Mouse (Mus musculus): ENCODE results near the gene Hoxb13.

Hoxb13 gene

DNA sequence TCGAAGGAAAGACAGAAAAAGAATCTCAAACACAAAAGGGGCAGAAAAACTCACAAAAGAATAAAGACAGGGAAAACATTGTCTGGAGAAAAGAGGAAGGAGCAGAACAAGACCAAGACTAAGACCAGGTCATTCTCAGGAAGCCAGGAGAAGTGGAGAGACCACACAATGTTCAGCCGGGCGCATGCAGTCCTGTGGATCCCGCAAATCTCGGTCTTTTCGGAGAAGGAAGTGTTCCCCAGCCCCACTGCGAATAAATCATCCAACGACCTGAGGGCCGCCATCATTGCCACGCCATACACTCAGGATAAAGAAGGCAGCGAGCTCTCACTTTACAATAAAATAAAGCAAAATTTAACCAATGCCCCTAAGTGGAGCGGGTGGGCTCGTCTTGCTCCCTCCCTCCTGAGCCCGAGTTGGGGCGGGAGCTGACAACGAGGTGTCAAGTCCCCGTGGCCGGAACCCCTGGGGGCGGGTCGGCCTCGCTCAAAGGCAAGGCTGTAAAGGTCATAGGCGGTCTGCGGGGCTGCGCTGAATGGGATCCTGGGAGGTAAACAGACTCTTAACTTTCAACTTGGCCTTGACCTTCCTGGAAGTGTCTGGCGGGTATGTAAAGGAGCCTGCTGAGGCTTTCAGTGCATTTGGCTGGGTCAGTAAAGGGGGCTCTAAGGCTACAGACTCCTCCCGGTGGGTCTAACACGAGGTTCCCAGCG, 4.2 kb upstream of the Hoxb13 start:
- no peak for DNase-seq

DNA sequence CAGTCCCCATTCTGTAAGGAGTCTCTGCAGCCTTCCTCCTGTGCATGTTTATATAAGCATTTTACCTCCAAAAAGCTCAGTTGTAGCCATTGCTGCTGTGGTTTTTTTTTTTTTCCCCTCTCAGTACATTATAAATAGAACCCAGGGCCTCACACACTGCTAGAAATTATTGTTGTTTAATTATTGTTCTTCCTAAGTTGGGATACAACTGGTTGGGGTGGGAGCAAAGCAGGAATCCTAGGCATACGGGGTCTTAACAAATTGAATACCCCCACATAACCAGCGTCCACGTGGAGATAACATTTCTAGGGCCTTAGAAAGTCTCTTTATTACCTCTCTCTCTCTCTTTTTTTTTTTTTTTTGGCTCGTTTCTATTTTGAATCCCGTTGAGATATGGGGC, 3.0 kb upstream of the Hoxb13 start:
- no peak for DNase-seq

DNA sequence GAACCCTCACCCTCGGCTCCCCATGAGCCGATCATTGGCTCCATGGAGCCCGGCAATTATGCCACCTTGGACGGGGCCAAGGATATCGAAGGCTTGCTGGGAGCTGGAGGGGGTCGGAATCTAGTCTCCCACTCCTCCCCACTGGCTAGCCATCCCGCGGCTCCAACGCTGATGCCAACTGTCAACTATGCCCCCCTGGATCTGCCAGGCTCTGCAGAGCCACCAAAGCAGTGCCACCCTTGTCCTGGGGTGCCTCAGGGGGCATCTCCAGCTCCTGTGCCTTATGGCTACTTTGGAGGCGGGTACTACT, 240 bp downstream of the Hoxb13 start:
- DNase-seq, result no peak

DNA sequence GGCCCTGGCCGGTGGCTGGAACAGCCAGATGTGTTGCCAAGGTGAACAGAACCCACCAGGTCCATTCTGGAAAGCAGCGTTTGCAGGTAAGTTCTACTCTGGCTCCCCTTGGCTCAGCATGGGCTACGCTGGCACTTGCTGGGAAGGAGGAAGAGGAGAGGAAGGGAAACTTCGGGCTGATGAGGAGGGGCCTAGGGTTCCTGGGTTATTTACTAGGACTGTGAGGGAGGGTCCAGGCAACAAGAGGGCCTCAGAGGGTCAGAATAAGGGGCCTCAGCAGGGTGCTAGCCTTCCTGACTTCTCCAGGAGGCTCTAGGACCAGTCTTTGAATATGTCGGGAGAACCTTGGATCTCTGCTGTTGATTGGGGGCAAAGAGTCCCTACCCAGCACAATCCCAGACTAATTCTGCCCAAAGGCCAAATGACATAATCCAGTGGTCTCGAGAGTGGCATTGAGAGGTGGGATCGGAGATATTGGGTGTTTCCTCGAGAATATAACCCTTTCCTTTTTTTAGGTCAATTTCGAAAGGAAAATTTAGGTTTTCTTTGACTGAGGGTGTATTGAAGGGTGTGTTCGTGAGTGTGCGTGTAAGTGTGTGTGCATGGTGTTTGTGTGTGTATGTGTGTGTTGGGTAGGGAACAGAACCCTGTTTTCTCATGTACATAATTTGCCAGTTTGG, 985 bp downstream of the Hoxb13 start:
- DNase-seq, result no peak

DNA sequence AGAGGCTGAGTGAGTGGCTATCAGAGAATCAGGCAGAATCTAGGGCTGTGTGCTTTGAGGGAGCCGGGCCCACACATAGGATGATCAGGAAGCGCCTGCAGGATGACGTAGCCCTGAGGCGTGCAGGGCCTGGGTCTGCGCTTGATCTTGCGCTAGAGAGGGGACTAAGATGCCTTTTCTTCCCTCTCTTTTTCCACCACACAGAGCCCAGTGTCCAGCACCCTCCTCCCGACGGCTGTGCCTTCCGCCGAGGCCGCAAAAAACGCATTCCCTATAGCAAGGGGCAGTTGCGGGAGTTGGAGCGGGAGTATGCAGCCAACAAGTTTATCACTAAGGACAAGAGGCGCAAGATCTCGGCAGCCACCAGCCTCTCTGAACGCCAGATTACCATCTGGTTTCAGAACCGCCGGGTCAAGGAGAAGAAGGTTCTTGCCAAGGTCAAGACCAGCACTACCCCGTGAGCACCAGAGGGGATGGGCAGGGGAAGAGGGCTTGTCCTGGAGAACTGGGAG, 1.7 kb downstream of the Hoxb13 start:
- DNase-seq, result no peak

DNA sequence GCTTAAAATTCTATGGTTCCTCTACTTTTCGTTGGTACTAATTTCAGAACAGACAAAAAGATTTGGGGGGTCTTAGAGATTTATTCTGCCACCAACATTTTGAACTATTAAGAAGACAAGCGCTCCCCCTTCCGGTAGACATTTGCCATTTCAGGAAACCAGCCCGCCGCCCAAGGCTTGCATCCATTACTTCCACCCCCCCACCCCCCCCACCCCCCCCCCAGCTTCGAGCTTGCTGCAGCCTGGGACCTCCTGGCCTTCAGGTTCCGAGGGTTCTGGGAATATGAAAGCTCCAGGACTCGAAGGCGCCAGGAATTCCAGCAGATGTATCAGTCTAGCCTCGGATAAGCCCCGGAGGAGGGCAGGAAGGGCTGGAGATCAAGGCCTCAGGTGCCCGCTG, 4.5 kb downstream of the Hoxb13 start:
- DNase-seq, result peak; percentile 57

DNA sequence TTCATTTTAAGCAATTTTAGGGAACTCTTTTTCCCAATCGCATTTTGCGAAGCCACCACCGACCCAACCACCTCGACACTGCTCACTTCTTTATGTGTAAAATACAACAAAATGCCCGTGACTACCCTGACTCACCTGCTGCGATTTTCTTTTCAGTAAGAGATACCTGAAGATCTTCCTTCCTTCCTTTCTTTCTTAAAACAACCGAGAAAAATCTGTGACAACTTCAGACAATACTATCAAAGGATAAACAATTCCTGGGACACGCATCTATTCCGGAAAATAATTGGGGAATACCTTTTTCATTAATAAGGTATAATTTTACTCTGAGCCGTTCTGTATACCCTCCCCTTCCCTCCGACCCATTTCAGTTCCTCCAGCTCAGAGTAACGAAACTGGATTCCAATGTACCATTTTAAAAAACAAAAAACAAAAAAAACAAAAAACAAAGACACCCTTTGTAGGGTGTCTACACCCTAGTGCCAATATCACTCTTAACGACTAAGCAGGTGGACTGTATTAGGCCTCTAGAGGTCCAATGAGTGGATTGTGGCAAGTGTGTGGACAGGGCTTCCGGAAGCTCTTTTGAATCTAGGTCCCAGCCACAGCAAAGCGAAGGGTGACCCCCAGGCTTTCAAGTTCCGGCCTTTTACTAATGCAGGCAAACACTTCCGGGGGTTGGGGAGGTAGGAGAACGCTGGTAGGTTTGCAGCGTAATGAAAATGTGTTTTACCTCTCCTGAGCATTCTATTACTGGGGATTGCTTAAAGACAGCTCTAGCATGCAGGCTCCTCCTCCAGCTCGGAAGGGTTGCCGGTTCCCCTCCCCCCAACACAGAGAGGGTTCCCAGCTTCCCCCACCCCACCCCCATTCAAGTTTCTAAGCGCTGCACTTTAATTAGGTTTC, 5.3 kb downstream of the Hoxb13 start:
- DNase-seq, result no peak

DNA sequence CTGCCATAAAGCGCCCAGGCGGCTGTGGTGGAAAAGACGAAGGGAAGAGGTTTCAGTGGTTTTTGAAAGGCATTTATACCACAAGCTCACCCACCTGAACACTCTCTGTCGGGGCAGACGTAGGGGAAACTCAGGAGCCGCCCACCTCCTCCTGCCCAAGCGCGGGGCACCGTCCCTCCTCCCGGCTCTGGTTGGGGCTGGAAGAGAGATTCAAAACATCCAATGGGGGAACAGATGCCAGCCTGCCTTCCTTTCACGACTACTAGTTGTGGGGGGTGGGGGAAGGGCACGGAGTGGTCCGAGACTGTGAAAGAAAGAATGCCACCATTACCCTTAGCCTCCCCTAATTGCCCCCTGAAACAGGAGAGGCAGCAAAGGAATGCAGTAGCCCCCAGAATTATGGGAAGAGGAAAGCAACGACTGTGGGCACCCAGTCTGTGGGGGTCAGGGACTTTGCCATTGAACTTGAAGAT, 6.1 kb downstream of the Hoxb13 start:
- DNase-seq, result no peak

DNA sequence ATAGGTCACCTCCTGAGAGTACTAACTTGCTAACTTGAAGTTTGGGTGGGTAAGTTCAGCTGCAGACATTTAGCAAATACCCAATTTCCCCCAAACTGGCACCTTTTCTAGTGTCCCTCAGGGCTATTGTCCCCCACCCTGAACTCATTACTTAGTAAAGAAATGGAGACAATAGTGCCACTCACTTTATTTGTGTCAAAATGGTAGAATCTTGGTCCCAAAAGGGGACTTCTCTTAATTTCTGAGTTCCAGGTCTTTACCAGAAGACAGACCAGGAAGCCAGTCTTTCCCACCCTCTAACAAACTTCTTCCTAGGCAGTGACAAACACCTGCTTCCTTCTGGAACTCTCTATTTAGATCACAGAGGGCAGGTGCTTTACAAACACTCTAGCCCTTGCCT, 7.6 kb downstream of the Hoxb13 start:
- no peak for DNase-seq

DNA sequence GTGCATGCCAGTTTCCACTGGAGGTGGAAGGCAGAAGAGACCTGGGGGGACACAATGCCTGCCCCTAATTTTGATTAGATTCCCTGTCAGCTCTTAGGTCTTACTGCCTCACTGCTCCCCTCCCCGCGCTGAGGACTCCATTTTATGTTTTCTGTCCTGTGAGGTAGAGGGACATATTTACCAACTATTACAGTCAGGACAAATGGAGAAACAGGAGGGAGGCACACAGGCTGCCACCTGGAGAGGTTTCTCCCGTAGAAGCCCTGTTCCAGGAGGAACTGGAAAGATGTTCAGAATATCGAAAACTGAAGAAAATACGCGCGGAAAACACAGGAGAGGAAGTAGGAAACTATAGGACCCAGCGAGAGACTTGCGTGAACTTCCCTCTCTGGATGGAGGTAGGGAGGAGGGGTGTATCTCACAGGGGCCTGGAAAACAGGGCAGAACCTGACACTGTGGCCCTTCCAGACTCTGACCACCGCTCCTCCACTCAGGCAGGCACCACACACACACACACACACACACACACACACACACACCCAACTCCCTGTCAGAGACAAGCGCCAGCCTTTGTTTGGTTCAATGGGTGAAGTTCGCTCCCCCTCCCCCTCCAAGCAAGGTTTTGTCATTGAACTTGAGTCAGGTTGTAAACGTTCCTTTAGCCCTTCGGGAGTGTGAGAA, 8.4 kb downstream of the Hoxb13 start:
- DNase-seq, result no peak

DNA sequence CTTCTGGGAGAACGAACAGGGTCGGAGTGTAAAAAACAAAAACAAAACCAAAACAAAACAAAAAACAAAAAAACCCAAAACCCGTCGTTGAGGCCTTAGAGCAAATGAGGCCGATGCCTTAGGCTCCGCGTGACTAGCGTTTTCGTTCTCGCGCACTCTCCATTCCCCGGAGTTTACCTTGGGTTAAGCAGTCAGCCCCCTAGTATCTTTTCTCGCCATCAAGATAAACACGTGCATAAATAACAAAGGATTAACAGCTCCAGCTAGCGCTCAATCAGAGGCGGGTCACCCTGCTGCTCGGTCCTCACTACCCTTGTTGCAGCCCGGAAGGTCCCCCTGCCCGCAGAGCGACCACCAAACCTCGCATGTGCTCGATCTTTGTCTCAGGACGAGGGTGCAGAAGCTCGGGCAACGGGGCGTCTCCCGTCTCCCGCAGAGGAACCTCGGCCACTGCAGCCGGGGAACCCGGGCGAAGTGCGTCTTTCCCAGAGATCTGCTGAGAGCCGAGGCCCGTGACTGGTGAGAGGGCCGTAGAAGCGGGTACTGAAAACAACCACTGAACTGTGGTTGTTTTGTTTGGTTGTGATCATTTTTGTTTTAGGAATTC, 9.2 kb downstream of the Hoxb13 start:
- no peak for DNase-seq

DNA sequence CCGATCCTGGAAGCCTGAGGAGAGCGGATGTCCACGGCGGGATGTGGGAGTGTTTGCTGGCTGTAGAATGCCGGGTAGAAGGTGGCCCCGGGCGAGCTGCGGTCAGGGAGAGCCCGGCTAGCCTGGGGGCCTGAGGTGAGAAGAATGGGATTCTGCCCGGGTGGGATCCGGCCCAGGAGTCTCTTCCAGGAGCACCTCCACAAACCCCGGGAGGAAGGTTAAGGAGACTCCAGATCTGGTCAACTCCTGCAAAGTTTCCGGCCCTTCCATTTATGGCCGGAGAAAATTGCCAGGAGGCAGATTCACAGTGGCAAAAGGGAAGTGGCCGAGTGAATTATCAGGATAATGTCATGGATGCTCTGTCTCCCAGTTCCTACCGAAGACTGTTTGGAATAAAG, 9.7 kb downstream of the Hoxb13 start:
- no peak for DNase-seq

DNA sequence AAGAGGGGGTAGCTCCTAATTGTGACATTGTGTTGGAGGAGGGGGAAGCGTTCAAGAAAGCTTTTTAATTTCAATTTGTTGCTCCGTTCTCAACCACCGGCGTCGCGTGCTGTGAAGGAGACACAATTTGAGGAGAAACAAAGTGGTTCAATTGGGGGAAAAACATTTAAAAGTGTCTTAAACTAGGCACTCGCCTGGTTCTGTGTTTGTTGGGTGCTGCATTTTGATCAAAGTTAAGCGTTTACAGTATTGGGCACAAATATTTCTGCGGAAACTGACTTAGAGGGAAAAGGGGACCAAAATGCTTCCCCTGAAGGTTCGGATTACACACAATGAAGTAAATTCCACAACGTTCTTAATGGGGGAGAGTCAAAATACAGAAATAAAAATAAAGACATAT, 10.2 kb downstream of the Hoxb13 start:
- DNase-seq, result no peak

DNA sequence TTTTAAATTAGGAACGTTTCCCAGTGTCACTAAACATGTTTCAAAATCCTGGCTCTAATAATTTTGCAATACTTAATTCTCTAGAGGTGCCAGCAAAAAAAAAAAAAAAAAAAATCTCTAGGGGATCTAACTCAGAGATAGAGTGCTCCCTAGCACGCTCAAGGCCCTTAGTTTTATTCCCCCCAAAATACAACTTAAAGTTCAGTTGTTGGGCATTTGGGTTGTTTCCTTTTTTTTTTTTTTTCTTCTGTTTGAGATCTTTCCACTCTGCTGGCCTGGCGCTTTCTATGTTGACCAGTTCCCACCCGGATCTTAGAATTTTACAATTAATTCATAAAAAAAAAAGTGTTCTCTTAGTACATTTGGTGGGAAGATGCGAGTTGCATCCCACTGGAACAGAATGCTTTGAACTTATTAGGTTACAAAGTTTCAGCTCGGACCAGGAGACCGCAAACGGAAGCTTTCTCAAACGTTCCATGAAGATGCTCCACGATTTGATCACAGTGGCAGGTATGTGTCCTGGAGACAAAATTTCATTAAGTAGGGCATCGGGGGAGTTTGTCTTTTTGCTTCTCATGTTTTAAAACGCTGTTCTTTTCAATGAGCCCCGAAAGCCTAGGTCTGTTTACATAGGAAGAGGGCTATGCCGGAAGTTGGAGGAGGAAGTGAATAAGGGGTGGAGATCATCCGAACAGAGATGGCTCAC, 11.5 kb downstream of the Hoxb13 start:
- no peak for DNase-seq

DNA sequence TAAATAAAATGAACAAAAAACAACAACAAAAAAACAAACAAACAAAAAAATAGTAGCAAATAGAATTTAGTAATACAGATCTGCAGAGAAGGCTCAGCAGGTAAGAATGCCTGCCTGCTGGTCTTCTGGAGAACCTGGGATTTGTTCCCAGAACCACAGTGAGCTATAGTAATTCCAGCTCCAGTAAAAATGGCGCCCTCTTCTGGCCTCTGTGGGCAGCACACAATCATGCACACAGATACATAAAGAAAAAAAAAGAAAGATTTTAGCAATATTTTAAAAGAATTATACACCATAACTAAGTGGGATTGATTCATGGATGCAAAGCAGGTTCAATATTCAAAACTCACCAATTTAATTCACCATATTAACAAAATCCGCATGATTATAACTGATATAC, 29.7 kb downstream of the Hoxb13 start:
- DNase-seq, result no peak

DNA sequence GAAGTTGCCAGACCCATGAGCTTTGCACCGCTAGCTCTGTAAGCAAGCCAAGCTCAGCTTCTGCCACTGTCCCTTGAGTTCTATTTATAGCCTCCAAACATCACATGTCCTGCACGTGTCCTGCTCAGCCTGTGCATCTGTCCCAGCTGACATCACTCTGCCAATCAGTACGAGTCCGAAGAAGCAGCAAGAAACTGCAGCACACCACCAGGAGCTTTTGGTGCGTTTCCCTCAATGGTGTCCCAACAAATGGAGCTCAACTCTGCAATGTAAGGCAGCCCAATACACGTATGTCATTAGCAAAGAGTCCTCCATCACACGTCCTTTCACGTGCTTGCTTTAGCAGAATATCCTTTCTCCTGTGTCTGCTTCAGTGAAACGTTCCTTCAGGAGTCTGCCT, 33.6 kb downstream of the Hoxb13 start:
- no peak for DNase-seq

DNA sequence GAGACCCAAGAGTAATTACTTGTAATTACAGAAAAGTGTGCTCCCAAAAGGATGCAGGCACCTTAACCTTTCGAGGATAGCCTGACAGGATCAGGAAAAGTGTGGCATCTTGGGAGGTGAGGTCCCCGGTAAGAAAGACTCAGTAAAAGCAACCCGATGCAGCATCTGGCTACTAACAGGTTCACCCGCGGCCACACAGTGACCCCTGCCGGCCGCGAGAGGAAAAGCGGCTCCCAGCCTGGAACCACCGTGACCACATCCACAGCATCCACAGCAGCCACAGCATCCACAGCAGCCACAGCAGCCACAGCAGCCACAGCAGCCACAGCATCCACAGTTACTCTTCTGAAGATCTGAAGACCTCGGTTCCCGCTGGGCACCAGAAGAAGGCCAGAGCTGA, 40.8 kb downstream of the Hoxb13 start:
- DNase-seq, result peak; percentile 56

DNA sequence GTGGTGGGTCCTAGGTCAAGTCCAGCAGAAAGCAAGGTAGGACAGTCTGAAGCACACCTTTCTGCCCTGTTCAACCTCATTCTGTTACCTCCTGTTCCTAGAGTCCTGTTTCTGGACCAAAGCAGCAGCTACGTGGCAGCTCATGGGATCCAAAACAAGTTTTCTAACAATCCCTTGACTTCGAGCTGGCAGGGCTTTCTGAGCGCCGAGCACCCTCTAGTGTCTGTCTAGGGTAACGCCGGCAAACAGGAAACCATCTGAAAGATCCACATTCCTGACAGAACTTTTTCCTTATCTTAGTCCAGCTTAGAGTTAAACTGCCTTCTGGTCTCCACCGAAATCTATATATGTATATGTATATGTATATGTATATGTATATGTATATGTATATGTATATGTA, 46.1 kb downstream of the Hoxb13 start:
- peak; percentile 62 for DNase-seq
